Mouse (Mus musculus) G1E (cell line): Measurements from ENCODE around the gene Pnpla1.

ENCODE experiments used
- GATA1 ChIP-seq: IDR thresholded peaks from 2 replicates; pipeline ENCODE4 v1.6.1; 2012; ENCODE audit warnings: borderline replicate concordance, low read length, inconsistent platforms, mixed read lengths
- POLR2AphosphoS5 ChIP-seq: IDR thresholded peaks from 2 replicates; pipeline ENCODE4 v1.6.1; 2012; ENCODE audit warnings: low read depth, low read length, inconsistent platforms; ENCODE audit not compliant: insufficient replicate concordance

- TF ChIP-seq POLR2AphosphoS5, result no peak
- no peak for TF ChIP-seq GATA1
These were observed 46.5 kb downstream of the Pnpla1 start for GRCm38 (mm10) chr17:28904546-28905376.
